Mouse (Mus musculus): ENCODE data around the gene Rnf26.

DNA sequence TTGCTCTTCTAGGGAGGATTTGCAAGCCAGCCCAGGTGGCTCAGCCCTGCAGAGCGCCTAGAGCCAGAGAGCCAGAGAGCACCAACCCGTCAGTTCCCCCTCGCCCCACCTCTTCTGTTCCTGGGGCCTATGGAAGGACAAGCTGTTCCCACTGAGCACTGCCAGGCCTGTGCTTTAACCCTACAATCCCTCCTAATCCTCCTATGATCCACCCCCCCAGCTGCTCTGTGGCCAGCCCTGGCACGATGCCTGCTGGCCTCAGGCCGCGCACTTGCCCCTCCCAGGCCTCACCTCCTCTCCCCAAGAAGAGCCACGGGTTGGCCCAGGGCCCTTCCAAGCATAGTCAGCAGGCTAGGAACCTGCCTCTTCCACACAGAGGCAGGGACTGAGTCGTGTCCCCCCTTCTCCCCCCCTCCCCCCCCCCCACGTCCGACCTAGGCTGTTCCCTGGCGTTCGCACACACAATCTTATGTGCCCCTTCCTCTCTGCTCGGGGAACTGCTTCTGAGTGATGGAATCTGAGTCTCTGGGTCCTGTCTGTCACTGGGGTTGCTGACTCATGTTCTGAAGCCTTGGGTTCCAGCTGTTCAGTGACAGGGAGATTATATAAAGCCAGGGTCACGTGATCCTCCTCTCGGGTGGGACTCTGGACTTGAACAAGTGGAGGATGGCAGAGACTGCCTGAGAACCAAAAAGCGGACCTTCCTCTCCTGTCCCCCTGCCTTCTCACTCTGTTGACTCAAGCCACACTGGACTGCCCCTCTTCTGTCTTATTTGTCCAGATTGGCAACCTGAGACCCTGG, 34.2 kb downstream of the Rnf26 start:
- TF ChIP-seq ZNF384 (IDR thresholded peaks at IDR 0.05; ENCODE audit: low read depth, low read length) (no peak), HCFC1 (IDR thresholded peaks at IDR 0.05; ENCODE audit: borderline replicate concordance, insufficient read depth, low read length) (no peak), ZC3H11A (IDR thresholded peaks at IDR 0.05; ENCODE audit: borderline replicate concordance, low read depth, low read length) (no peak)
